Mouse (Mus musculus): ENCODE results near the gene Col6a5. TPM values are rescaled to one million over a fixed set of nuclear protein-coding genes. Genes with fewer than 3 reads are reported as not detected.

The Col6a5 gene
- total and polyA plus RNA-seq, 3 experiments, result under 0.01 TPM; not detected in 2

- no peak for DNase-seq (ENCODE audit: extremely low read depth)
- dilution Hi-C loops (cut with MboI; ENCODE audit: extremely low pct_ligation_motif_present, extremely low pct_unique_long_range_greater_than_20kb, low sequenced_read_pairs), result no loop called here
- H3K9me3 ChIP-seq (replicated peaks; ENCODE audit: low read length), result peaks cover 7% of the 10 kb centered on the region
Observed at GRCm38 (mm10) chr9:105992425-105992824, 32.0 kb upstream of the Col6a5 start.

GRCm38 (mm10) chr9:105990099-105990498 is 29.7 kb upstream of the Col6a5 start:
- Histone ChIP-seq H3K4me3 (replicated peaks in 1 of 3; ENCODE audit: low read depth in 2 of 3, low read length in 2 of 3, poor library complexity in 1 of 3) (no peak overlapping the region), H3K79me2 (replicated peaks; ENCODE audit: control insufficient read depth, extremely low read depth, insufficient read depth, poor library complexity, severe bottlenecking) (no peaks in the 10 kb centered on the region), H3K27ac (ENCODE audit: insufficient read depth, low read depth) (no peak overlapping the region), H3K27me3 (replicated peaks) (peaks cover 23% of the 10 kb centered on the region), H3K4me1 (ENCODE audit: control insufficient read depth in 1 of 2, insufficient read depth in 2 of 2) (no peaks in the 10 kb centered on the region; a peak in 1 of 4 replicates), H3K9ac (ENCODE audit: insufficient read depth, low read depth) (no peak overlapping the region), H3K9me3 (replicated peaks; ENCODE audit: low read length) (peaks cover 5% of the 10 kb centered on the region), H3K4me2 (ENCODE audit: insufficient read depth, low read depth, poor library complexity, severe bottlenecking) (no peak overlapping the region), H3K36me3 (replicated peaks in 1 of 2; ENCODE audit: control insufficient read depth in 1 of 2, insufficient read depth in 1 of 2, low read length in 1 of 2) (no peaks in the 10 kb centered on the region)
- no peak for DNase-seq (ENCODE audit: extremely low read depth)
- TF ChIP-seq HCFC1 (IDR thresholded peaks at IDR 0.05; ENCODE audit: low read depth, low read length), result no peak
- TF ChIP-seq USF1 (IDR thresholded peaks at IDR 0.05; ENCODE audit: low read depth, low read length), result no peak
- TF ChIP-seq E2F4 (IDR thresholded peaks at IDR 0.05; ENCODE audit: insufficient replicate concordance, low read depth, low read length), result no peak
- TF ChIP-seq BHLHE40 (IDR thresholded peaks at IDR 0.05; ENCODE audit: low read depth, low read length), result no peak
- TF ChIP-seq NRF1 (IDR thresholded peaks at IDR 0.05; ENCODE audit: low read depth, low read length), result no peak
- TF ChIP-seq PAX5 (IDR thresholded peaks at IDR 0.05; ENCODE audit: low read length), result no peak
- no peak for TF ChIP-seq KAT2A (IDR thresholded peaks at IDR 0.05; ENCODE audit: insufficient replicate concordance, low read length)
- no peak for TF ChIP-seq MAX (IDR thresholded peaks at IDR 0.05; ENCODE audit: low read length)
- TF ChIP-seq TBP (conservative IDR thresholded peaks at IDR 0.05; ENCODE audit: low read depth, low read length), result no peak
- TF ChIP-seq TCF12 (IDR thresholded peaks at IDR 0.05; ENCODE audit: low read depth, low read length), result no peak
- dilution Hi-C loops (cut with MboI; ENCODE audit: extremely low pct_ligation_motif_present, extremely low pct_unique_long_range_greater_than_20kb, low sequenced_read_pairs), result no loop called here
- in situ Hi-C loops (cut with MboI; ENCODE audit: low pct_ligation_motif_present, low pct_unique_long_range_greater_than_20kb, low sequenced_read_pairs), result loop anchor here (25.0 kb wide), 1 partner anchor 303 kb away; no protein-coding TSS in a partner anchor

More at GRCm38 (mm10) chr9:105992425-105992824, 32.0 kb upstream of the Col6a5 start:
- in situ Hi-C loops (cut with MboI; ENCODE audit: low pct_ligation_motif_present, low pct_unique_long_range_greater_than_20kb, low sequenced_read_pairs), result loop anchor here (25.0 kb wide), 1 partner anchor 305 kb away; no protein-coding TSS in a partner anchor
- Histone ChIP-seq H3K4me2 (ENCODE audit: insufficient read depth, low read depth, poor library complexity, severe bottlenecking) (no peak overlapping the region), H3K27ac (ENCODE audit: insufficient read depth, low read depth) (no peak overlapping the region), H3K9ac (ENCODE audit: insufficient read depth, low read depth) (no peak overlapping the region), H3K4me3 (replicated peaks in 1 of 3; ENCODE audit: low read depth in 2 of 3, low read length in 2 of 3, poor library complexity in 1 of 3) (no peak overlapping the region), H3K36me3 (replicated peaks in 1 of 2; ENCODE audit: control insufficient read depth in 1 of 2, insufficient read depth in 1 of 2, low read length in 1 of 2) (no peaks in the 10 kb centered on the region), H3K79me2 (replicated peaks; ENCODE audit: control insufficient read depth, extremely low read depth, insufficient read depth, poor library complexity, severe bottlenecking) (no peaks in the 10 kb centered on the region), H3K27me3 (replicated peaks) (peaks cover 22% of the 10 kb centered on the region), H3K4me1 (ENCODE audit: control insufficient read depth in 1 of 2, insufficient read depth in 2 of 2) (no peaks in the 10 kb centered on the region)
- TF ChIP-seq SIN3A (IDR thresholded peaks at IDR 0.05; ENCODE audit: low read length), result no peak
- no peak for TF ChIP-seq E2F4 (IDR thresholded peaks at IDR 0.05; ENCODE audit: insufficient replicate concordance, low read depth, low read length)
- TF ChIP-seq PAX5 (IDR thresholded peaks at IDR 0.05; ENCODE audit: low read length), result no peak
- TF ChIP-seq TBP (conservative IDR thresholded peaks at IDR 0.05; ENCODE audit: low read depth, low read length), result no peak

GRCm38 (mm10) chr9:105989468-105989867 is 29.0 kb upstream of the Col6a5 start:
- Histone ChIP-seq H3K4me2 (ENCODE audit: insufficient read depth, low read depth, poor library complexity, severe bottlenecking) (no peak overlapping the region), H3K4me3 (replicated peaks in 1 of 3; ENCODE audit: low read depth in 2 of 3, low read length in 2 of 3, poor library complexity in 1 of 3) (no peak overlapping the region), H3K27me3 (replicated peaks) (peaks cover 24% of the 10 kb centered on the region), H3K9ac (ENCODE audit: insufficient read depth, low read depth) (no peak overlapping the region), H3K9me3 (replicated peaks; ENCODE audit: low read length) (peaks cover 2% of the 10 kb centered on the region), H3K36me3 (replicated peaks in 1 of 2; ENCODE audit: control insufficient read depth in 1 of 2, insufficient read depth in 1 of 2, low read length in 1 of 2) (no peaks in the 10 kb centered on the region), H3K4me1 (ENCODE audit: control insufficient read depth in 1 of 2, insufficient read depth in 2 of 2) (no peaks in the 10 kb centered on the region; a peak in 1 of 4 replicates), H3K27ac (ENCODE audit: insufficient read depth, low read depth) (no peak overlapping the region), H3K79me2 (replicated peaks; ENCODE audit: control insufficient read depth, extremely low read depth, insufficient read depth, poor library complexity, severe bottlenecking) (no peaks in the 10 kb centered on the region)
- TF ChIP-seq IRF4 (IDR thresholded peaks at IDR 0.05; ENCODE audit: low read depth, low read length) (no peak), TCF12 (IDR thresholded peaks at IDR 0.05; ENCODE audit: low read depth, low read length) (no peak)
- in situ Hi-C loops (cut with MboI; ENCODE audit: low pct_ligation_motif_present, low pct_unique_long_range_greater_than_20kb, low sequenced_read_pairs) (loop anchor here (10.0 to 25.0 kb wide), 2 partner anchors 125 to 302 kb away; no protein-coding TSS in a partner anchor), dilution Hi-C loops (cut with MboI; ENCODE audit: extremely low pct_ligation_motif_present, extremely low pct_unique_long_range_greater_than_20kb, low sequenced_read_pairs) (no loop called here)
- no peak for DNase-seq (ENCODE audit: extremely low read depth)

All from CH12.LX (cell line).